ENCODE assay signal across 19 mouse cellular contexts in the genomic region with DNA sequence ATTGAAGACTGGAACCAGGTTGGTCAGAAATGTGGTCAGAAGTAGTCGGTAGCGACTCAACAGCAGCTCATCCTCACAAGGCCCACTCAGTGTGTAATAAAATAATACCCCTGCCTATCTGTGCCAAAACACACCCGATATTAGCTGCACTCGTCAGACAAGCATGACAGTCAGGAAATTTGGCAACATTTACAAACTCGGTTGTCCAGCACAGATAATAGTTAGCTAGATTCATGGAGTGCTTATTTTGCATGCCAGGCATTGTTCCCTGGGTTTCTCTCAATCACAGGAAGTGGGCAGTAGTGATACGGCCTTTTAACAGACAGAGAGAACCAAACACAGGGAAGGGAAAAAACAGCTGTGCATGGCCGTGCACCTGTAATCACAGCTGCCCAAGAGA. TPM values are rescaled to one million over a fixed set of nuclear protein-coding genes. Genes with fewer than 3 reads are reported as not detected.
DNase-seq lines count a peak whose midpoint lies in the region; ATAC-seq and TF ChIP-seq lines count a peak whose summit lies in the region.
"Had no signal": no experiment of that assay in that cellular context is flagged by ENCODE, and none has a peak within 500 bp of the region (broad histone marks: within the 10 kb centered on the region; RNA-seq: fewer than 3 reads in every experiment).

No protein-coding gene starts in this region.

- TF ChIP-seq POLR2A in kidney, adult 2 months (IDR thresholded peaks at IDR 0.05; ENCODE audit: low read depth, low read length) = no peak

- H3K4me2 ChIP-seq in liver, postnatal 0 days (ENCODE audit: low read depth, low read length) = no peak overlapping the region
- H3K4me2 ChIP-seq: embryonic facial prominence, embryonic 15.5 days; hindbrain, embryonic 12.5 days; kidney, embryonic 15.5 days; liver, embryonic 15.5 days; midbrain, embryonic 15.5 days had no signal

- no peak overlapping the region for H3K4me3 ChIP-seq in kidney, adult 2 months (ENCODE audit: insufficient read depth, low read depth, low read length)
- H3K4me3 ChIP-seq in liver, postnatal 0 days (ENCODE audit: low read depth, low read length) = no peak overlapping the region
- H3K4me3 ChIP-seq: embryonic facial prominence, embryonic 15.5 days; heart, embryonic 10.5 days; hindbrain, embryonic 12.5 days; kidney, embryonic 15.5 days; liver, embryonic 15.5 days; midbrain, embryonic 15.5 days had no signal

- H3K9me3 ChIP-seq in liver, postnatal 0 days (ENCODE audit: low read length) = no peaks in the 10 kb centered on the region
- H3K9me3 ChIP-seq: embryonic facial prominence, embryonic 15.5 days; heart, embryonic 10.5 days; hindbrain, embryonic 12.5 days; kidney, embryonic 15.5 days; liver, embryonic 15.5 days; midbrain, embryonic 15.5 days had no signal

- H3K4me1 ChIP-seq in kidney, adult 2 months (ENCODE audit: control insufficient read depth, insufficient read depth, low read length) = peaks cover 27% of the 10 kb centered on the region
- H3K4me1 ChIP-seq in liver, postnatal 0 days (ENCODE audit: insufficient read depth) = peaks cover 37% of the 10 kb centered on the region
- H3K4me1 ChIP-seq: embryonic facial prominence, embryonic 15.5 days; hindbrain, embryonic 12.5 days; kidney, embryonic 15.5 days; midbrain, embryonic 15.5 days had no signal

- TF ChIP-seq CTCF in kidney, adult 2 months (conservative IDR thresholded peaks at IDR 0.05; ENCODE audit: insufficient read depth, insufficient read length, low read depth, low read length) = no peak
- 0 out of 2 replicates have a peak, but pooled peaks have one; percentile 5 for TF ChIP-seq CTCF in liver, postnatal 0 days (IDR thresholded peaks at IDR 0.05; ENCODE audit: low read depth)

- H3K27ac ChIP-seq in kidney, adult 2 months (ENCODE audit: insufficient read depth, low read depth, low read length) = peak overlapping the region; percentile 1; the same call in 1 of the 2 replicates
- H3K27ac ChIP-seq in liver, postnatal 0 days (ENCODE audit: low read depth) = peak overlapping the region; percentile 49
- H3K27ac ChIP-seq: embryonic facial prominence, embryonic 15.5 days; heart, embryonic 10.5 days; hindbrain, embryonic 12.5 days; kidney, embryonic 15.5 days; liver, embryonic 15.5 days; midbrain, embryonic 15.5 days had no signal

- no peaks in the 10 kb centered on the region for H3K27me3 ChIP-seq in kidney, adult 2 months (replicated peaks; ENCODE audit: control insufficient read depth, insufficient read depth, low read length)
- no peaks in the 10 kb centered on the region for H3K27me3 ChIP-seq in liver, postnatal 0 days (ENCODE audit: insufficient read depth, low read length)
- H3K27me3 ChIP-seq: embryonic facial prominence, embryonic 15.5 days; hindbrain, embryonic 12.5 days; kidney, embryonic 15.5 days; liver, embryonic 15.5 days; midbrain, embryonic 15.5 days had no signal

- no peak for ATAC-seq in liver, postnatal 0 days
- ATAC-seq: inflammation-experienced regulatory T-cells, adult 6 months; midbrain, embryonic 15.5 days had no signal

- no peaks in the 10 kb centered on the region for H3K36me3 ChIP-seq in kidney, adult 2 months (ENCODE audit: control insufficient read depth, insufficient read depth, low read length)
- no peaks in the 10 kb centered on the region for H3K36me3 ChIP-seq in liver, postnatal 0 days (replicated peaks; ENCODE audit: insufficient read depth, low read length)
- H3K36me3 ChIP-seq: embryonic facial prominence, embryonic 15.5 days; heart, embryonic 10.5 days; hindbrain, embryonic 12.5 days; kidney, embryonic 15.5 days; liver, embryonic 15.5 days; midbrain, embryonic 15.5 days had no signal

- H3K9ac ChIP-seq in liver, postnatal 0 days (replicated peaks) = no peak overlapping the region
- H3K9ac ChIP-seq: embryonic facial prominence, embryonic 15.5 days; hindbrain, embryonic 12.5 days; kidney, embryonic 15.5 days; liver, embryonic 15.5 days; midbrain, embryonic 15.5 days had no signal

- DNase-seq in kidney, adult 2 months = no peak
- no peak for DNase-seq in kidney, postnatal 25 days
- DNase-seq in 416B (ENCODE audit: low read depth) (peak; percentile 85), MEL-GATA-1-ER (ENCODE audit: extremely low read depth, low read depth) (peak; percentile 62)
- DNase-seq in liver, postnatal 0 days = no peak
- no peak for DNase-seq in right cerebral cortex, postnatal 36 days (ENCODE audit: low spot score in 2 of 2)
- no peak for DNase-seq in spleen, postnatal 14 days (ENCODE audit: low spot score in 2 of 2)
- DNase-seq: adrenal gland, postnatal 25 days; cerebellum, adult 9-11 months; gastrocnemius, postnatal 14 days; left cerebral cortex, postnatal 4 days; right cerebral cortex, adult 18-20 months had no signal

- WGBS in kidney, adult 2 months = 58% methylated on average over 7 of the region's 7 CpGs
- WGBS in liver, postnatal 0 days (ENCODE audit: insufficient replicate concordance) = 37% methylated on average over 7 of the region's 7 CpGs

- TF ChIP-seq EP300 in liver, postnatal 0 days (IDR thresholded peaks at IDR 0.05; ENCODE audit: low read depth) = no peak

RNA-seq across cellular contexts. Expression of gene Fnip2, which starts 30.6 kb away (rescaled TPM):
- polyA plus RNA-seq in kidney, adult 2 months (2012; rRNA removed) = 18.9 and 20.0 TPM in 2 replicates
- polyA plus RNA-seq in liver, postnatal 0 days (2015; fragmentation: Nextera tagmentation; extraction: Ambion mirVana) = 2.4 and 3.0 TPM in 2 replicates

RNA-seq across cellular contexts. Expression of gene Ppid, which starts 54.1 kb away (rescaled TPM):
- polyA plus RNA-seq in kidney, adult 2 months (2012; rRNA removed) = 6.4 and 9.6 TPM in 2 replicates
- 31.5 and 36.6 TPM in 2 replicates for polyA plus RNA-seq in liver, postnatal 0 days (2015; fragmentation: Nextera tagmentation; extraction: Ambion mirVana)

Comparison
In these comparisons a context has a peak if more than half of its experiments do, and no peak if none do; other contexts are left out.
1. DNase-seq: peak in 416B (single experiment) and MEL-GATA-1-ER (single experiment); none in kidney, adult 2 months (single experiment), kidney, postnatal 25 days (0 of 2), liver, postnatal 0 days (single experiment), right cerebral cortex, postnatal 36 days (0 of 2) and spleen, postnatal 14 days (0 of 2).